Mouse (Mus musculus): ENCODE data around the gene Mcu. TPM values are rescaled to one million over a fixed set of nuclear protein-coding genes. Genes with fewer than 3 reads are reported as not detected.

The Mcu gene
- polyA plus RNA-seq, 1 experiment, result 16.1 TPM

DNA sequence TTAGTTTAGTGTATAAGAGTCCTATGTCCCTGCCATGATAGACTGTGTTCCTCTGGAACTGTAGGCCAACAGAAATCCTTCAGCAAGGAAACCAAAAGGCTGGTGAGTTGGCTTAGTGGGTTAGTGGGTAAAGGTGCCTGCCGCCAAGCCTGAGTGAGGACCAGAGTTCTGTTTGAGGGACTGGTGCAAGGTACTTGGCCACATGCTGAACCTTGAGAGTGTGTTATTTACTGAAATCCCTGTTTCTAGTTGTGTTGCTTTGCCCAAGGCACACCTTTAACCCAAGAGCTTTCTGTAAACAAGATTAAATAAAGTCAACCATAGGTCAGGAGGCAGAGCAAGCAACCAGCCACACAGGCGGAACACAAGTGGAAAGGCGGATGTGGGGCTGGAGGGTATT is 150.9 kb downstream of the Mcu start:
- TF ChIP-seq CTCF (IDR thresholded peaks at IDR 0.05; ENCODE audit: control insufficient read depth, insufficient read depth, low read length), result no peak
- no peak for TF ChIP-seq POLR2A (IDR thresholded peaks at IDR 0.05; ENCODE audit: borderline replicate concordance, control insufficient read depth, low read depth, low read length)
- H3K27ac ChIP-seq (ENCODE audit: control insufficient read depth, insufficient read depth, low read depth, low read length, poor library complexity), result no peak overlapping the region
- H3K4me1 ChIP-seq (ENCODE audit: control insufficient read depth, insufficient read depth, low read length), result no peaks in the 10 kb centered on the region
- WGBS, result 82% methylated on average over 3 of the region's 3 CpGs
- H3K4me3 ChIP-seq (replicated peaks; ENCODE audit: control insufficient read depth, low read depth, low read length), result no peak overlapping the region

DNA sequence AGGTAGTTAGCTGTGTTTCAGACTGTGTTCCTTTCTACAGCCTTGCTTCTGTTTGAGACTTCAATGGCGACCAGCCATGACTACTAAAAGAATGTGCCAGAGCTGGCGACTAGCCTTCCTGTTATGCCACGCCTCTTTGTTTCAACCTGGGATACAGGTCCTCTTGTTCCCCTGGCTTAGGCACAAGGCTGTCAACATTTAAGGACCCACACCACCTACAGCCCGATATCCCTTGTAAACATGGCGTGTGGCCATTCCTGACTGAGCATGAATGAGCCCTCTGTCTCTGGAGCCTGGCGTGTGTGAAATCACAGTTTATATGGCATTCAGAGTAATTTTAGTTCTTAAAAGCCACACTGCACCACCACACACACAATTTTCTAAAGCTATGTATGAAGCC is 154.2 kb downstream of the Mcu start:
- Histone ChIP-seq H3K4me3 (replicated peaks; ENCODE audit: control insufficient read depth, low read depth, low read length) (no peak overlapping the region), H3K4me1 (ENCODE audit: control insufficient read depth, insufficient read depth, low read length) (no peaks in the 10 kb centered on the region), H3K27ac (ENCODE audit: control insufficient read depth, insufficient read depth, low read depth, low read length, poor library complexity) (no peak overlapping the region)
- no peak for TF ChIP-seq CTCF (IDR thresholded peaks at IDR 0.05; ENCODE audit: control insufficient read depth, insufficient read depth, low read length)
- no peak for TF ChIP-seq POLR2A (IDR thresholded peaks at IDR 0.05; ENCODE audit: borderline replicate concordance, control insufficient read depth, low read depth, low read length)
- WGBS, result 85% methylated on average over 6 of the region's 6 CpGs

DNA sequence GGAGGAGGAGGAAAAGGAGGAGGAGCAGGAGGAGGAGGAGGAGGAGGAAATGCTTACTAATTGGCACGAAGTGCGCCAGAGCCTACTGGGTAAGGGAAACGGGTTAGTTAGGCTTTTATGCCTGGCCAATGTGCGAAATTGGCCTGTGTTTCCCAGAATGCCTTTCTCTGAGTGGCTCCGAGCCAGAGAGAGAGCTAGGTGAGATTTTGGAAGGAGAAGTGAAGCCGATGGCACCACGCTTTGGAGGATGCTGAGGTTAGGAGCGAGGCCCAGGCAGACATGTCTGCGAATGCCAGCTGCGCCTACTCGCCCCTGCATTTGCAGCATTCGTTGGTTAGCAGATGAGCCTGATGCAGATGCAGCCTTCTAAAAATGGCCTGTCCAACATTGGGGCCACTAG is 156.7 kb downstream of the Mcu start:
- Histone ChIP-seq H3K4me3 (replicated peaks; ENCODE audit: control insufficient read depth, low read depth, low read length) (no peak overlapping the region), H3K4me1 (ENCODE audit: control insufficient read depth, insufficient read depth, low read length) (no peaks in the 10 kb centered on the region), H3K27ac (ENCODE audit: control insufficient read depth, insufficient read depth, low read depth, low read length, poor library complexity) (no peak overlapping the region)
- TF ChIP-seq CTCF (IDR thresholded peaks at IDR 0.05; ENCODE audit: control insufficient read depth, insufficient read depth, low read length) (no peak), POLR2A (IDR thresholded peaks at IDR 0.05; ENCODE audit: borderline replicate concordance, control insufficient read depth, low read depth, low read length) (no peak)
- WGBS, result 86% methylated on average over 12 of the region's 12 CpGs

DNA sequence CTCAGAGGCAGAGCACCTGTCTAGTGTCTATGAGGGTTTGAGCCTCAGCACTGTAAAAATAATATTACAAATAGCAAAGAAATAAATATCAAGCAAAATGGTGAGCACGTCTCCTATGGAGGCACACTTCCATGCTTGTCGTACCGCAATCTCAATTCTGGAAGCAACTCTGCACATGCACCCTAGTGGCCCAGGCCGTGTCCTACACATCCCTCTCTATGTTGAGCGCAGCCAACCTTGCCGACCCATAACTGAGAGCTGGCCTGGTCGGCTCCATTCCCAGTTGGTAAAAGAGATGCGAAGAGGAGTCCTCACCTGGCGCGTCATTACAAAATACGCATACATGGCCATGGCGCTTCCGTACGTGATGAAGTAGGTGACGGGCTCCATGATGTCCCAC is 161.9 kb downstream of the Mcu start:
- Histone ChIP-seq H3K27ac (ENCODE audit: control insufficient read depth, insufficient read depth, low read depth, low read length, poor library complexity) (no peak overlapping the region), H3K4me3 (replicated peaks; ENCODE audit: control insufficient read depth, low read depth, low read length) (no peak overlapping the region), H3K4me1 (ENCODE audit: control insufficient read depth, insufficient read depth, low read length) (no peaks in the 10 kb centered on the region)
- 97% methylated on average over 15 of the region's 15 CpGs for WGBS
- no peak for TF ChIP-seq CTCF (IDR thresholded peaks at IDR 0.05; ENCODE audit: control insufficient read depth, insufficient read depth, low read length)
- no peak for TF ChIP-seq POLR2A (IDR thresholded peaks at IDR 0.05; ENCODE audit: borderline replicate concordance, control insufficient read depth, low read depth, low read length)

DNA sequence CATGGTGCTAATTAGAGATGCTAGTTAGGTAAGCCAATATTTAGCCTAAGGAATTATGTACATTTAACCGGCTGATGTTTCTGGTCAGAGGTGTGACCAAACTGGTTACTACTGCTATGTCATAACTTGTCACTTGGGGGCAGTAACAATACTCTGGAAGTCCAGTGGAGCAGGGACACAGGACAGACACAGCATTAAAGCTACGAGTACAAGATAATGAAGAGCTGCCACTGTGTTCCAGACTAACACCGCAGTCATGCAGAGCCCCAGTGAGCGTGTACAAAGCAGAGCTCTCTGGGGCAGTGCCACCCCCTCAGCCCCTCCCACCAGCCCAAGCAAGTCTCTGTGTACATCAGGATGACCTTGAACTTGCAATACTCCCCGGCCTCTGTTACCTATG is 164.7 kb downstream of the Mcu start:
- TF ChIP-seq POLR2A (IDR thresholded peaks at IDR 0.05; ENCODE audit: borderline replicate concordance, control insufficient read depth, low read depth, low read length) (no peak), CTCF (IDR thresholded peaks at IDR 0.05; ENCODE audit: control insufficient read depth, insufficient read depth, low read length) (no peak)
- no peaks in the 10 kb centered on the region for H3K4me1 ChIP-seq (ENCODE audit: control insufficient read depth, insufficient read depth, low read length)
- 80% methylated on average over 5 of the region's 5 CpGs for WGBS
- no peak overlapping the region for H3K4me3 ChIP-seq (replicated peaks; ENCODE audit: control insufficient read depth, low read depth, low read length)
- H3K27ac ChIP-seq (ENCODE audit: control insufficient read depth, insufficient read depth, low read depth, low read length, poor library complexity), result no peak overlapping the region

DNA sequence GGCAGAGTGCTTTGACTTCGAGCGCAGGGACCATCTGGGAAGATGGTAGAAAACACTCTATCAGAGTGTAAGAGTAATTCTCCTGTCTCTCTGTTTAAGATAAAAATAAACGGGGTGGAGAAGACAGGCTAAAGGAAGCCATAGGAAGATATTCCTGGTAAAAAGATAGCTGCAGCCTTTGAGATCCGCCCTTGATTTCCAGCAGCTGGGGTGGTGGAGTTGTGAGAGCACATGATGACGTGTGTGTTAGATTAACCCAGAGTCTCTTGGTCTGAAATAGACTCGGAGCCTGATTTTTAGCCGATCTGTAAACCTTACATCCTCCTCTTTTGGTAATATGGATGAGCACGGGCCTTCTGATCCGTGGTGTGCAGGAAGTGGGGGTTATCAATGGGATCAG is 168.9 kb downstream of the Mcu start:
- Histone ChIP-seq H3K4me3 (replicated peaks; ENCODE audit: control insufficient read depth, low read depth, low read length) (no peak overlapping the region), H3K4me1 (ENCODE audit: control insufficient read depth, insufficient read depth, low read length) (no peaks in the 10 kb centered on the region), H3K27ac (ENCODE audit: control insufficient read depth, insufficient read depth, low read depth, low read length, poor library complexity) (no peak overlapping the region)
- WGBS, result 78% methylated on average over 9 of the region's 9 CpGs
- TF ChIP-seq POLR2A (IDR thresholded peaks at IDR 0.05; ENCODE audit: borderline replicate concordance, control insufficient read depth, low read depth, low read length), result no peak
- no peak for TF ChIP-seq CTCF (IDR thresholded peaks at IDR 0.05; ENCODE audit: control insufficient read depth, insufficient read depth, low read length)

DNA sequence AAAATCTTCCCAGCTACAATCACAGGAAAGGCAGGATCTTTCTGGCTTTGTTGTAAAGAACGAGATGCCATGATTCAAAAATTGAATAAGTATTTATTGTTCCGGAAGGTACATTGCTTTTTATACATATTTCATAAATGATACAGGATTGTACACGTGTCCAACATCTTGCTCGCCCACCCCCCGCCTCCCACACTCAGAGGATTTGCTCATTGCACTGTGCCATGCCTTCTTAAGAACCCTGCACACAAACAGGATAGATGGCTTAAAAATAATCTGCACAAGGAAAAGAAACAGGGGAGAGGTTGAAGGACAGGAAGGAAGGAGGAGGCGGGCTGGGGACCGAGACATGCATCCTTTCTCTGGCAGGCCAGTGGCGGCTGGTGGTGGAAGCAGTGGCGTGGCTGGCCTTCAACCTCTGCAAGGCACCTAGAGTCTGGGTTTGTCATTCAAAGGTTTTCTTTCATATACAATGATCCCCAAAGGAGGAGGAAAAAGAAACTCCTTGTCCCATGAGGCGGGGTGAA is 169.5 kb downstream of the Mcu start:
- TF ChIP-seq CTCF (IDR thresholded peaks at IDR 0.05; ENCODE audit: control insufficient read depth, insufficient read depth, low read length), result no peak
- TF ChIP-seq POLR2A (IDR thresholded peaks at IDR 0.05; ENCODE audit: borderline replicate concordance, control insufficient read depth, low read depth, low read length), result no peak
- H3K4me3 ChIP-seq (replicated peaks; ENCODE audit: control insufficient read depth, low read depth, low read length), result no peak overlapping the region
- WGBS, result 74% methylated on average over 10 of the region's 10 CpGs
- no peaks in the 10 kb centered on the region for H3K4me1 ChIP-seq (ENCODE audit: control insufficient read depth, insufficient read depth, low read length)
- no peak overlapping the region for H3K27ac ChIP-seq (ENCODE audit: control insufficient read depth, insufficient read depth, low read depth, low read length, poor library complexity)

DNA sequence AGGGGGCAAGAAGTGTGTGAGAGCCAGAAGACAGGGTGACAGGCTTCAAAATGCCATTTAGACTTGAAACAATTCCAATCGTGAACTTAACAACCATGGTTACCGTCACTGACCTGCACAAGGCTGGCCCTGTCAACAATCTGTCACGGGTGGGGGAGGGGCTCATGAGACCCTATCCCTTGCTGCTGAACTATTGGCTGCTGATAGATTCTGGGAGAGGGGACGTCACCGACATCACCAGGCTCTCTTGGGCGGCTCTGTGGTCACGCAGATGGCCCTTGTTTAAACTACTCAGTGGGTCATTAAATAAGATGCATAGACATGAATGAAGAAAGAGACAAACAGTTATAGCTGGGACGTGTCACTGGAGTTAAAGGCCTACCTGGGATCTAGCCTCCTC is 171.9 kb downstream of the Mcu start:
- WGBS, result 54% methylated on average over 8 of the region's 8 CpGs
- TF ChIP-seq CTCF (IDR thresholded peaks at IDR 0.05; ENCODE audit: control insufficient read depth, insufficient read depth, low read length) (no peak), POLR2A (IDR thresholded peaks at IDR 0.05; ENCODE audit: borderline replicate concordance, control insufficient read depth, low read depth, low read length) (no peak)
- Histone ChIP-seq H3K27ac (ENCODE audit: control insufficient read depth, insufficient read depth, low read depth, low read length, poor library complexity) (no peak overlapping the region), H3K4me3 (replicated peaks; ENCODE audit: control insufficient read depth, low read depth, low read length) (no peak overlapping the region), H3K4me1 (ENCODE audit: control insufficient read depth, insufficient read depth, low read length) (no peaks in the 10 kb centered on the region)

DNA sequence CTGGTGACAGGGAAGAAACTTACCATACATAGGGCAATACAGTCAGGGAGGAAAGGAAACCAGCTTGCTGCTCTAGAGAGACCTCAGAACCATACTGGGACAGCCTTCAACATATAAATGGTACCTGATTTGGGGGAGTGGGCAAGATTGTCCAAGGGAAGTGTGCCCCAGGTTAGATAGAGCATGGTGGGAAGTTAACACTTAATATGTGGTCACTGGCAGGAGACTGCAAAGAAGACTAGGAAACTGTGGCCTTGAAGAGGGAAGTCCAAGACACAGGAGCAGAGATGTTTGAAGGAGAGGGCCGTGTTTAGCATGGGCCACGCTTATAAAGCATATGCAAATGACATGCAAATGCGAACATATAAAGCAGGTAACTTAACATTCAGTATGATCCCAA is 172.4 kb downstream of the Mcu start:
- no peak for TF ChIP-seq CTCF (IDR thresholded peaks at IDR 0.05; ENCODE audit: control insufficient read depth, insufficient read depth, low read length)
- no peak for TF ChIP-seq POLR2A (IDR thresholded peaks at IDR 0.05; ENCODE audit: borderline replicate concordance, control insufficient read depth, low read depth, low read length)
- Histone ChIP-seq H3K4me1 (ENCODE audit: control insufficient read depth, insufficient read depth, low read length) (no peaks in the 10 kb centered on the region), H3K4me3 (replicated peaks; ENCODE audit: control insufficient read depth, low read depth, low read length) (no peak overlapping the region), H3K27ac (ENCODE audit: control insufficient read depth, insufficient read depth, low read depth, low read length, poor library complexity) (no peak overlapping the region)
- WGBS, result 11% methylated on average over 3 of the region's 3 CpGs
